Mouse (Mus musculus): ENCODE results near the gene Ick. TPM values are rescaled to one million over a fixed set of nuclear protein-coding genes. Genes with fewer than 3 reads are reported as not detected.
A peak's percentile ranks its signal among the peaks of the same experiment; 100 is the strongest.
"Not testable (repeated sequence)": the region's sequence is repeated elsewhere in the genome, so short reads cannot be mapped to it uniquely, and the experiment has no call there.

Gene Ick
- polyA plus RNA-seq (2014; fragmentation: Nextera tagmentation; extraction: Ambion mirVana) = 35.3 and 35.9 TPM in 2 replicates

DNA sequence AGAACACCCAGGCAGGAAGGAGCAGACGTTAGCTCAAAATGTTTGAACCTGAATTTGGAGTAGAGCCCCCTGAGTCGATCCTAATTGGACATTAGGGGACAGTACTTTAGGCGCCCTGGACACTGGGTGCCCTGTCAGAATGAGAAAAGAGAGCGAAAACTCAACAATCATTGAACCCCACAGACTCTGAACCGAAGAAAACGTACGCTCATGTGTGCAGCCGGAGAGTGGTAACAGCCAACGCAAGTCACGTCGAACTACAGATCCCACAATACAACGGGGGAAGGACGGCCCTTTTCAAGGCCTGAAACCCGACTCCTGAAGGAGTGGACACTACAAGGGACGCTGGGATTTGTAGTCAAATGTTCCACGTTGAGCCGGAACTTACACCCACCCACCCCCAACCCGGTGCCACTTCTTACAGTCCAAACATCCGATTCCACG is at the start of gene Ick, which contains the start of gene Fbxo9:
Gene Ick, plus strand, starts transcription at position 397 of the 444 bp plus-strand sequence.
Gene Fbxo9, minus strand, starts transcription at position 270 of the 444 bp plus-strand sequence.
- peak within 1 kb of the TSS; percentile 87 for H3K4me2 ChIP-seq
- H3K27me3 ChIP-seq (ENCODE audit: control insufficient read depth, insufficient read depth, low read length) = no peaks in the 10 kb centered on the region
- under 1% methylated on average over 20 of the region's 20 CpGs for whole genome bisulfite sequencing
- peak within 1 kb of the TSS; percentile 87 for H3K9ac ChIP-seq (ENCODE audit: low read length)
- no peaks in the 10 kb centered on the region; the same call in 1 of the 2 replicates for H3K4me1 ChIP-seq (ENCODE audit: control insufficient read depth, insufficient read depth, low read length)
- H3K27ac ChIP-seq (ENCODE audit: low read depth, low read length) = peak within 1 kb of the TSS; percentile 77
- no peaks in the 10 kb centered on the region for H3K9me3 ChIP-seq (ENCODE audit: control insufficient read depth, low read length)
- H3K4me3 ChIP-seq (ENCODE audit: low read depth, low read length) = peak within 1 kb of the TSS; percentile 82
- DNase-seq (ENCODE audit: low spot score, missing footprints) (peak; percentile 98), ATAC-seq (ENCODE audit: low FRiP score) (peak; percentile 92)
- no peaks in the 10 kb centered on the region for H3K36me3 ChIP-seq (ENCODE audit: control insufficient read depth, insufficient read depth, low read length)

DNA sequence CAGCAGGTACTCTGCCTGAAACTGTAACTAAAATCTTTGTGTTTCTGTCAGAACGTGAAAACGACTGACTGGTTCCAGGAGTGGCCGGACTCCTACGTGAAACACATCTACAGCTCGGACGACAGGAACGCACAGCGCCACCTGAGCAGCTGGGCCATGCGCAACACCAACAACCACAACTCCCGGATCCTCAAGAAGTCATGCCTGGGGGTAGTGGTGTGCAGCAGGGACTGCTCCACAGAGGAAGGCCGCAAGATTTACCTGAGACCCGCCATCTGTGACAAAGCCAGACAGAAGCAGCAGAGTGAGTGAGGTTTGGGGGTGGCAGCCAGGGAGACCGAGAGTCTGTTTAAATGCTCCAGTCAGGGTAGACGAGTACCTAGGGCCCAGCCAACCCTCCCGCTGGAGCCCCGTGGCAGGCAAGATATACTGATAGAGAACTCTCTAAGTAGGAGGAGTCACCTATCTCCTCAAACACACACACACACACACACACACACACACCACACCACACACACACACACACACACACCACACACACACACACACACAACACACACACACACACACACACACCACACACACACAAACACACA is 49.4 kb upstream of the Ick start:
- ATAC-seq (ENCODE audit: low FRiP score) = no peak
- no peak overlapping the region for H3K4me2 ChIP-seq

DNA sequence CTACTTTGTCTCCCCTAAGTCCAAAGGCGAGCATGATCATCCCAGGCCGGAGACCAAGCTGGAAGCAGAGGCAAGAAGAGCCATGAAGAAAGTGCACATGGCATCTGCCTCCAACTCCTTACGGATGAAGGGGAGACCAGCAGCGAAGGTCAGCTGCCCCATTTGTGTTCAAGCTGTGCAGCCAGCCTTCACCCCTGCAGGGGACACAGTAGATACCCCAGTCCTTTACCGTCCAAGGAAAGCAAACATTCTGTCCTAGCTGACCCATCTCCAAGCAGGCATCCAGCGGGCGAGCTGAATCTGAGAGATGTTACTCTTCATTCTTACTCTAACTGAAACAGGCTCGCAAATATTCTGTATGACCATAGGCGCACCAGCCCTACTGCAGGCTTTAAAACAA is 46.6 kb upstream of the Ick start:
- 78% methylated on average over 9 of the region's 9 CpGs for WGBS
- Histone ChIP-seq H3K4me2 (no peak overlapping the region), H3K36me3 (ENCODE audit: control insufficient read depth, insufficient read depth, low read length) (no peaks in the 10 kb centered on the region), H3K27me3 (ENCODE audit: control insufficient read depth, insufficient read depth, low read length) (no peaks in the 10 kb centered on the region), H3K9me3 (ENCODE audit: control insufficient read depth, low read length) (no peaks in the 10 kb centered on the region), H3K4me1 (ENCODE audit: control insufficient read depth, insufficient read depth, low read length) (no peaks in the 10 kb centered on the region), H3K9ac (ENCODE audit: low read length) (no peak overlapping the region), H3K27ac (ENCODE audit: low read depth, low read length) (no peak overlapping the region), H3K4me3 (ENCODE audit: low read depth, low read length) (no peak overlapping the region)
- no peak for ATAC-seq (ENCODE audit: low FRiP score)
- DNase-seq (ENCODE audit: low spot score, missing footprints) = peak; percentile 77

More for the DNA sequence above, 49.4 kb upstream of the Ick start:
- Histone ChIP-seq H3K4me1 (ENCODE audit: control insufficient read depth, insufficient read depth, low read length) (no peaks in the 10 kb centered on the region), H3K36me3 (ENCODE audit: control insufficient read depth, insufficient read depth, low read length) (no peaks in the 10 kb centered on the region), H3K27me3 (ENCODE audit: control insufficient read depth, insufficient read depth, low read length) (no peaks in the 10 kb centered on the region), H3K9ac (ENCODE audit: low read length) (no peak overlapping the region), H3K27ac (ENCODE audit: low read depth, low read length) (no peak overlapping the region), H3K9me3 (ENCODE audit: control insufficient read depth, low read length) (no peaks in the 10 kb centered on the region), H3K4me3 (ENCODE audit: low read depth, low read length) (no peak overlapping the region)
- DNase-seq (ENCODE audit: low spot score, missing footprints) = no peak
- WGBS = 87% methylated on average over 16 of the region's 16 CpGs

DNA sequence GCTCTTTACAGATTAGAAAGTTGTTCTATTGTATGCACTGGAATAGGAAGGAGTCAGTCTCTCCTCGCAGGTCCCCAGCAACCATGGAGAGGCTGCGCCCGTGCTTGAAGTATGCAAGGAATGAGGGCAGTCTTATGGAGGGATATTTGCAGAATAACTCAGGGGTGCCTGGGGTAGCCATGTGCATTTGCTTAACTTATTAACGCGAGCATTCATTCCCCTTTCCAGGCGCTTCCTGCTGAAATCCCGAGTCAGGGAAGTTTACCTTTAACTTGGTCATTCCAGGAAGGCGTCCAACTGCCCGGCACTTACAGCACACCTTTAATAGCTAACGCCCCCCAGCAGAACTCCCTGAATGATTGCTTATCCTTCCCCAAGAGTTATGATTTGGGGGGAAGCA is 44.9 kb upstream of the Ick start:
- no peaks in the 10 kb centered on the region for H3K4me1 ChIP-seq (ENCODE audit: control insufficient read depth, insufficient read depth, low read length)
- no peak overlapping the region for H3K9ac ChIP-seq (ENCODE audit: low read length)
- H3K4me3 ChIP-seq (ENCODE audit: low read depth, low read length) = no peak overlapping the region
- DNase-seq (ENCODE audit: low spot score, missing footprints) (peak; percentile 78), ATAC-seq (ENCODE audit: low FRiP score) (no peak)
- 69% methylated on average over 10 of the region's 10 CpGs for WGBS
- H3K4me2 ChIP-seq = no peak overlapping the region
- no peaks in the 10 kb centered on the region for H3K27me3 ChIP-seq (ENCODE audit: control insufficient read depth, insufficient read depth, low read length)
- no peaks in the 10 kb centered on the region for H3K9me3 ChIP-seq (ENCODE audit: control insufficient read depth, low read length)
- H3K36me3 ChIP-seq (ENCODE audit: control insufficient read depth, insufficient read depth, low read length) = no peaks in the 10 kb centered on the region
- H3K27ac ChIP-seq (ENCODE audit: low read depth, low read length) = no peak overlapping the region

DNA sequence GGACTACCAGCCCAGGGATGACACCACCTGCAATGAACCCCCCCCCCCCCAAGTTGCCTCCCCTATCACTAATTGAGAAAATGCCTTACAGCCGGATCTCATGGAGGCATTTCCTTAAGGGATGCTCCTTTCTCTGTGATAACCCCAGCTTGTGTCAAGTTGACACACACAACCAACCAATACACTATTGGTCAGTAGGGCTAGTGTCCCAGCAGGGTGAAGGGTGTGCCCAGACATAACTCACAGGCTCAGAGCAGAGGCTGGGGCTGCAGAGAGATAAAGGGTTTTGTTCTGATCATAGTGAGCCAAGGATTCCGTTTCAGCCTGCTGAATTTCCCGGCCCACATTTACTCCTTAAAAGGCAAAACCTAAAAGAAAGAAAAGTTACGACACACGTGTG is 38.5 kb upstream of the Ick start:
- no peak for ATAC-seq (ENCODE audit: low FRiP score)
- 78% methylated on average over 5 of the region's 5 CpGs for WGBS

DNA sequence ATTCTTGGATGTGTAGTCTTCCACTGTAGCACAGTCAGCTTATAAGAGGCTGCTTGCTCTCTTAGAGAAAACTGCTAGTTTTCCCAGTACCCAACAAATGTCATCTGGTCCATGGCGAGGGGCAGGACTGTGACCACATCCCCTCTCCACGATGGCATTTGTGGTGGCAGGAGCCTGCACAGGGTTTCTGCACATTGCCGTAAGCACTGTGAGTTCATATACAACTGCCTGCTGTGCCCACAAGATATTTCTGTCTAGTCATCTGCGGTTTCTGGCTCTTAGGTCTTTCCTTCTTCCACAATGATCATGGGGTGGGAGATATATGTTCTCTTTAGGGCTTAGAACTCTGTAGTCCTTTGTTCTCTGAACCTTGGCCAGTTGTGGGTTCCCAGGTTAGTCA is 37.4 kb upstream of the Ick start:
- no peaks in the 10 kb centered on the region for H3K27me3 ChIP-seq (ENCODE audit: control insufficient read depth, insufficient read depth, low read length)
- DNase-seq (ENCODE audit: low spot score, missing footprints) (peak; percentile 33), ATAC-seq (ENCODE audit: low FRiP score) (no peak)
- H3K4me1 ChIP-seq (ENCODE audit: control insufficient read depth, insufficient read depth, low read length) = no peaks in the 10 kb centered on the region
- H3K9ac ChIP-seq (ENCODE audit: low read length) = no peak overlapping the region
- WGBS = 94% methylated on average over 4 of the region's 4 CpGs
- no peaks in the 10 kb centered on the region for H3K36me3 ChIP-seq (ENCODE audit: control insufficient read depth, insufficient read depth, low read length)
- H3K27ac ChIP-seq (ENCODE audit: low read depth, low read length) = no peak overlapping the region
- no peak overlapping the region for H3K4me3 ChIP-seq (ENCODE audit: low read depth, low read length)
- no peak overlapping the region for H3K4me2 ChIP-seq
- H3K9me3 ChIP-seq (ENCODE audit: control insufficient read depth, low read length) = no peaks in the 10 kb centered on the region

More for the DNA sequence above, 38.5 kb upstream of the Ick start:
- no peak overlapping the region for H3K27ac ChIP-seq (ENCODE audit: low read depth, low read length)
- no peaks in the 10 kb centered on the region for H3K9me3 ChIP-seq (ENCODE audit: control insufficient read depth, low read length)
- no peaks in the 10 kb centered on the region for H3K4me1 ChIP-seq (ENCODE audit: control insufficient read depth, insufficient read depth, low read length)
- no peaks in the 10 kb centered on the region for H3K36me3 ChIP-seq (ENCODE audit: control insufficient read depth, insufficient read depth, low read length)
- H3K9ac ChIP-seq (ENCODE audit: low read length) = no peak overlapping the region
- peak; percentile 54 for DNase-seq (ENCODE audit: low spot score, missing footprints)
- H3K4me3 ChIP-seq (ENCODE audit: low read depth, low read length) = no peak overlapping the region
- H3K4me2 ChIP-seq = no peak overlapping the region
- no peaks in the 10 kb centered on the region for H3K27me3 ChIP-seq (ENCODE audit: control insufficient read depth, insufficient read depth, low read length)

DNA sequence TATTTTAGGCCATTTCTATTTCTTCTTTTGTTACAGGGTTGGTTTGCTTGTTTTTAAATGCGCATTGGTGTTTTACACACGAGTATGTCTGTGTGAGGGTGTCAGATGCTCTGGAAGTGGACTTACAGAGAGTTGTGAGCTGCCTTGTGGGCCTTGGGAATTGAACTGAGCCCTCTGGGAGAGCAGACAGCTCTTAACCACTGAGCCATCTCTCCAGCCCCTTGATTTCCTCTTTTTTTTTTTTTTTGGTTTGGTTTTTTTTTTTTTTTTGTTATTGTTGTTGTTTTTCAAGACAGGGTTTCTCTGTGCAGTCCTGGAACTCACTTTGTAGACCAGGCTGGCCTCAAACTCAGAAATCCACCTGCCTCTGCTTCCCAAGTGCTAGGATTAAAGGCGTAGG is 35.7 kb upstream of the Ick start:
- not testable (repeated sequence) for H3K36me3 ChIP-seq (ENCODE audit: control insufficient read depth, insufficient read depth, low read length); DNase-seq (ENCODE audit: low spot score, missing footprints); H3K4me2 ChIP-seq; H3K9ac ChIP-seq (ENCODE audit: low read length); ATAC-seq (ENCODE audit: low FRiP score); H3K9me3 ChIP-seq (ENCODE audit: control insufficient read depth, low read length); H3K4me1 ChIP-seq (ENCODE audit: control insufficient read depth, insufficient read depth, low read length); H3K4me3 ChIP-seq (ENCODE audit: low read depth, low read length); H3K27me3 ChIP-seq (ENCODE audit: control insufficient read depth, insufficient read depth, low read length); H3K27ac ChIP-seq (ENCODE audit: low read depth, low read length)
- 88% methylated on average over 3 of the region's 3 CpGs for WGBS

DNA sequence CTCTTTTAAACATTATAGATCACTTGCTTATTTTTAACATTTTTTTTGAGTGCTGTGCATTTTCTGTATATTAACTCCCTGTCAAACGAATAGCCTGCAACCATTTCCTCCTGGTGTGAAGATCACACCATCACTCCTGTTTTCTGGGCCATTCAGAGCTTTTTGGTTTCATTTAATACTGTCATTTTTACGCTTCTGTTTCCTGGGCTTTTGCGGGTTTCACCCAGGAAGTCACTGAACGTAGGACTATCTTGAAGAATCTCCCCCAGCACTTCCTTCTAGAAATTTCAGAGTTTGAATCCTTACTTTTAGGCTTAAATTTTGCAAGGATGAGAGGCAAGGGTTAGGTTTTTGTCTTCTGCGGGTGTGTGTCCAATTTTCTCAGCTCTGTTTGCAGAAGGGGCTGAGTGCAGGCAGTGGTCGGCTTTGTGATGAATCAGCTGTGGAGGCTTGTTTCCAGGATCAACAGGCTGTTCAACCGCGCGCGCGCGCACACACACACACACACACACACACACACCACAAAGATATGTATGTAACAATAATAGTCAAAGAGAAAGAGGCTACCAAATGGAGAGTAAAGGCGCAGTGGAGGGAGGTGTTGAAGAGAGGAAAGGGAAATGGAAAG is 35.2 kb upstream of the Ick start:
- 92% methylated on average over 13 of the region's 13 CpGs for WGBS
- peak; percentile 39 for DNase-seq (ENCODE audit: low spot score, missing footprints)
- no peaks in the 10 kb centered on the region for H3K9me3 ChIP-seq (ENCODE audit: control insufficient read depth, low read length)
- H3K36me3 ChIP-seq (ENCODE audit: control insufficient read depth, insufficient read depth, low read length) = no peaks in the 10 kb centered on the region
- ATAC-seq (ENCODE audit: low FRiP score) = no peak
- H3K4me3 ChIP-seq (ENCODE audit: low read depth, low read length) = no peak overlapping the region
- H3K4me2 ChIP-seq = no peak overlapping the region
- H3K9ac ChIP-seq (ENCODE audit: low read length) = no peak overlapping the region
- H3K27me3 ChIP-seq (ENCODE audit: control insufficient read depth, insufficient read depth, low read length) = no peaks in the 10 kb centered on the region
- no peaks in the 10 kb centered on the region for H3K4me1 ChIP-seq (ENCODE audit: control insufficient read depth, insufficient read depth, low read length)
- H3K27ac ChIP-seq (ENCODE audit: low read depth, low read length) = no peak overlapping the region

DNA sequence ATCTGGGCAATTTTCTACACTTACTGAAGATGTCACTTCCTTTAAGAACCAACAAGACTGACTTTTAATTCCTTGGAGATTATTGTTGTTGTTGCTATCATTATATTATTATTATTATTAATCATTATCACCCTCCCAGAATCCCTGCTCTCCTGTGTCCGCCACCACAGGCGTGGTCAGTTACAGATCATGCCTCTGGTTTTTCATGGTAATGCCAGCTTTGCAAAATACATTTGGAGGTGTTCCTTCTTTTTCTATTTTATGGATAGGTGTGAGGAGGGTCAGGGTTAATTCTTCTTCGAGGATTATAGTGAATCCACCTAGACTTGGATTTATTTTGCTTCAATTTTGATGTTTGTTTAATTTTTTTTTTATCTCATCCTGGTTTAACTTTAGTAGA is 33.7 kb upstream of the Ick start:
- 93% methylated on average over 3 of the region's 3 CpGs for WGBS
- ATAC-seq (ENCODE audit: low FRiP score) = no peak
- H3K4me2 ChIP-seq = no peak overlapping the region

More for the DNA sequence above, 33.7 kb upstream of the Ick start:
- peak; percentile 67 for DNase-seq (ENCODE audit: low spot score, missing footprints)
- no peaks in the 10 kb centered on the region for H3K4me1 ChIP-seq (ENCODE audit: control insufficient read depth, insufficient read depth, low read length)
- H3K4me3 ChIP-seq (ENCODE audit: low read depth, low read length) = no peak overlapping the region
- H3K36me3 ChIP-seq (ENCODE audit: control insufficient read depth, insufficient read depth, low read length) = no peaks in the 10 kb centered on the region
- H3K27ac ChIP-seq (ENCODE audit: low read depth, low read length) = no peak overlapping the region
- no peaks in the 10 kb centered on the region for H3K9me3 ChIP-seq (ENCODE audit: control insufficient read depth, low read length)
- H3K9ac ChIP-seq (ENCODE audit: low read length) = no peak overlapping the region
- H3K27me3 ChIP-seq (ENCODE audit: control insufficient read depth, insufficient read depth, low read length) = no peaks in the 10 kb centered on the region

All from midbrain, embryonic 11.5 days (tissue).